Comparison of ENCODE assay signal across 16 mouse cellular contexts in genomic region chr10:106413181-106413580, GRCm38 (mm10). TPM values are rescaled to one million over a fixed set of nuclear protein-coding genes. Genes with fewer than 3 reads are reported as not detected.
"Had no signal": no experiment of that assay in that cellular context is flagged by ENCODE, and none has a peak within 500 bp of the region (broad histone marks: within the 10 kb centered on the region; RNA-seq: fewer than 3 reads in every experiment).

No protein-coding gene starts in this region.

- H3K27ac ChIP-seq: kidney, postnatal 0 days; limb, embryonic 12.5 days; liver, embryonic 14.5 days; neural tube, embryonic 15.5 days had no signal

- H3K9ac ChIP-seq: limb, embryonic 12.5 days; liver, embryonic 14.5 days; neural tube, embryonic 15.5 days had no signal

- H3K4me1 ChIP-seq: limb, embryonic 12.5 days; neural tube, embryonic 15.5 days had no signal

- DNase-seq: kidney, adult 9 months; kidney, postnatal 36 days; layer of hippocampus, adult 9-11 months; lung, adult 18-20 months; lung, postnatal 4 days; right cerebral cortex, adult 18-20 months; right cerebral cortex, postnatal 25 days; thymus, postnatal 36 days had no signal

- H3K4me3 ChIP-seq: limb, embryonic 12.5 days; myocyte; neural tube, embryonic 15.5 days had no signal

- ATAC-seq: lung, postnatal 0 days had no signal

- H3K9me3 ChIP-seq: limb, embryonic 12.5 days; neural tube, embryonic 15.5 days had no signal

- H3K27me3 ChIP-seq: limb, embryonic 12.5 days; neural tube, embryonic 15.5 days had no signal

- H3K36me3 ChIP-seq: limb, embryonic 12.5 days; neural tube, embryonic 15.5 days had no signal

- H3K4me2 ChIP-seq: limb, embryonic 12.5 days; midbrain, embryonic 11.5 days; neural tube, embryonic 15.5 days had no signal

RNA-seq across cellular contexts. Expression of gene Ppfia2, which starts 57.0 kb away (rescaled TPM):
- polyA plus RNA-seq: myocyte; small intestine, adult 2 months had no signal
